Mouse (Mus musculus): ENCODE data around the gene Tenm3. TPM values are rescaled to one million over a fixed set of nuclear protein-coding genes. Genes with fewer than 3 reads are reported as not detected.

The Tenm3 gene
- polyA plus RNA-seq, 1 experiment from 2014 or later = 49.8 TPM

- H3K36me3 ChIP-seq (ENCODE audit: control insufficient read depth, insufficient read depth, low read length) = no peaks in the 10 kb centered on the region
- ATAC-seq (ENCODE audit: low FRiP score) = no peak
- no peak overlapping the region for H3K4me2 ChIP-seq (replicated peaks; ENCODE audit: low read depth, low read length)
- DNase-seq (ENCODE audit: low spot score) = no peak
- no peak overlapping the region for H3K27ac ChIP-seq (ENCODE audit: low read depth, low read length)
- H3K9ac ChIP-seq (ENCODE audit: low read depth, low read length) = no peak overlapping the region
- no peak overlapping the region for H3K4me3 ChIP-seq (ENCODE audit: low read depth, low read length)
- 89% methylated on average over 10 of the region's 10 CpGs for WGBS
- no peaks in the 10 kb centered on the region for H3K9me3 ChIP-seq (ENCODE audit: control insufficient read depth, low read length)
- no peaks in the 10 kb centered on the region; the same call in 1 of the 2 replicates for H3K4me1 ChIP-seq (replicated peaks; ENCODE audit: control insufficient read depth, insufficient read depth, low read length)
- no peaks in the 10 kb centered on the region for H3K27me3 ChIP-seq (ENCODE audit: control insufficient read depth, insufficient read depth, low read length)
These were observed 231.7 kb downstream of the Tenm3 start for GRCm38 (mm10) chr8:48611934-48612512.

GRCm38 (mm10) chr8:48611126-48611525 is 232.6 kb downstream of the Tenm3 start:
- DNase-seq (ENCODE audit: low spot score) (peak; percentile 35), ATAC-seq (ENCODE audit: low FRiP score) (peak; percentile 53)
- Histone ChIP-seq H3K9ac (ENCODE audit: low read depth, low read length) (no peak overlapping the region), H3K4me1 (replicated peaks; ENCODE audit: control insufficient read depth, insufficient read depth, low read length) (no peaks in the 10 kb centered on the region; the same call in 1 of the 2 replicates), H3K4me3 (ENCODE audit: low read depth, low read length) (no peak overlapping the region), H3K36me3 (ENCODE audit: control insufficient read depth, insufficient read depth, low read length) (no peaks in the 10 kb centered on the region), H3K27me3 (ENCODE audit: control insufficient read depth, insufficient read depth, low read length) (no peaks in the 10 kb centered on the region), H3K27ac (ENCODE audit: low read depth, low read length) (no peak overlapping the region), H3K9me3 (ENCODE audit: control insufficient read depth, low read length) (no peaks in the 10 kb centered on the region), H3K4me2 (replicated peaks; ENCODE audit: low read depth, low read length) (no peak overlapping the region)
- WGBS = 55% methylated on average over 12 of the region's 12 CpGs

GRCm38 (mm10) chr8:48610316-48610715 is 233.4 kb downstream of the Tenm3 start:
- Histone ChIP-seq H3K9me3 (ENCODE audit: control insufficient read depth, low read length) (no peaks in the 10 kb centered on the region), H3K27ac (ENCODE audit: low read depth, low read length) (no peak overlapping the region), H3K27me3 (ENCODE audit: control insufficient read depth, insufficient read depth, low read length) (no peaks in the 10 kb centered on the region), H3K4me3 (ENCODE audit: low read depth, low read length) (no peak overlapping the region), H3K36me3 (ENCODE audit: control insufficient read depth, insufficient read depth, low read length) (no peaks in the 10 kb centered on the region), H3K4me2 (replicated peaks; ENCODE audit: low read depth, low read length) (no peak overlapping the region), H3K9ac (ENCODE audit: low read depth, low read length) (no peak overlapping the region), H3K4me1 (replicated peaks; ENCODE audit: control insufficient read depth, insufficient read depth, low read length) (no peaks in the 10 kb centered on the region; the same call in 1 of the 2 replicates)
- ATAC-seq (ENCODE audit: low FRiP score) (peak; percentile 60), DNase-seq (ENCODE audit: low spot score) (no peak)
- WGBS = 71% methylated on average over 6 of the region's 6 CpGs

- no peaks in the 10 kb centered on the region for H3K9me3 ChIP-seq (ENCODE audit: control insufficient read depth, low read length)
- H3K36me3 ChIP-seq (ENCODE audit: control insufficient read depth, insufficient read depth, low read length) = no peaks in the 10 kb centered on the region
- no peak overlapping the region for H3K27ac ChIP-seq (ENCODE audit: low read depth, low read length)
- no peak overlapping the region for H3K4me2 ChIP-seq (replicated peaks; ENCODE audit: low read depth, low read length)
- no peak for DNase-seq (ENCODE audit: low spot score)
- no peak overlapping the region for H3K9ac ChIP-seq (ENCODE audit: low read depth, low read length)
- ATAC-seq (ENCODE audit: low FRiP score) = no peak
- no peaks in the 10 kb centered on the region for H3K4me1 ChIP-seq (replicated peaks; ENCODE audit: control insufficient read depth, insufficient read depth, low read length)
- H3K27me3 ChIP-seq (ENCODE audit: control insufficient read depth, insufficient read depth, low read length) = no peaks in the 10 kb centered on the region
- WGBS = 89% methylated on average over 4 of the region's 4 CpGs
- H3K4me3 ChIP-seq (ENCODE audit: low read depth, low read length) = no peak overlapping the region
These were observed 234.1 kb downstream of the Tenm3 start for GRCm38 (mm10) chr8:48609684-48610083.

GRCm38 (mm10) chr8:48604190-48604897 is 239.4 kb downstream of the Tenm3 start:
- no peak overlapping the region for H3K27ac ChIP-seq (ENCODE audit: low read depth, low read length)
- no peak overlapping the region for H3K4me2 ChIP-seq (replicated peaks; ENCODE audit: low read depth, low read length)
- DNase-seq (ENCODE audit: low spot score) = no peak
- no peak overlapping the region for H3K4me3 ChIP-seq (ENCODE audit: low read depth, low read length)
- H3K27me3 ChIP-seq (ENCODE audit: control insufficient read depth, insufficient read depth, low read length) = no peaks in the 10 kb centered on the region
- no peaks in the 10 kb centered on the region for H3K4me1 ChIP-seq (replicated peaks; ENCODE audit: control insufficient read depth, insufficient read depth, low read length)
- no peaks in the 10 kb centered on the region for H3K9me3 ChIP-seq (ENCODE audit: control insufficient read depth, low read length)
- no peaks in the 10 kb centered on the region for H3K36me3 ChIP-seq (ENCODE audit: control insufficient read depth, insufficient read depth, low read length)
- WGBS = 88% methylated on average over 10 of the region's 10 CpGs
- ATAC-seq (ENCODE audit: low FRiP score) = no peak
- H3K9ac ChIP-seq (ENCODE audit: low read depth, low read length) = no peak overlapping the region

- Histone ChIP-seq H3K27ac (ENCODE audit: low read depth, low read length) (no peak overlapping the region), H3K4me2 (replicated peaks; ENCODE audit: low read depth, low read length) (no peak overlapping the region), H3K9me3 (ENCODE audit: control insufficient read depth, low read length) (no peaks in the 10 kb centered on the region), H3K4me1 (replicated peaks; ENCODE audit: control insufficient read depth, insufficient read depth, low read length) (no peaks in the 10 kb centered on the region), H3K4me3 (ENCODE audit: low read depth, low read length) (no peak overlapping the region), H3K9ac (ENCODE audit: low read depth, low read length) (no peak overlapping the region), H3K27me3 (ENCODE audit: control insufficient read depth, insufficient read depth, low read length) (no peaks in the 10 kb centered on the region), H3K36me3 (ENCODE audit: control insufficient read depth, insufficient read depth, low read length) (no peaks in the 10 kb centered on the region)
- ATAC-seq (ENCODE audit: low FRiP score) (no peak), DNase-seq (ENCODE audit: low spot score) (no peak)
- WGBS = 83% methylated on average over 15 of the region's 15 CpGs
These were observed 240.4 kb downstream of the Tenm3 start for GRCm38 (mm10) chr8:48603165-48603840.

GRCm38 (mm10) chr8:48601621-48602020 is 242.1 kb downstream of the Tenm3 start:
- Histone ChIP-seq H3K4me2 (replicated peaks; ENCODE audit: low read depth, low read length) (no peak overlapping the region), H3K4me1 (replicated peaks; ENCODE audit: control insufficient read depth, insufficient read depth, low read length) (no peaks in the 10 kb centered on the region), H3K27me3 (ENCODE audit: control insufficient read depth, insufficient read depth, low read length) (no peaks in the 10 kb centered on the region), H3K36me3 (ENCODE audit: control insufficient read depth, insufficient read depth, low read length) (no peaks in the 10 kb centered on the region), H3K27ac (ENCODE audit: low read depth, low read length) (no peak overlapping the region), H3K9ac (ENCODE audit: low read depth, low read length) (no peak overlapping the region), H3K4me3 (ENCODE audit: low read depth, low read length) (no peak overlapping the region), H3K9me3 (ENCODE audit: control insufficient read depth, low read length) (no peaks in the 10 kb centered on the region)
- ATAC-seq (ENCODE audit: low FRiP score) (no peak), DNase-seq (ENCODE audit: low spot score) (no peak)
- 90% methylated on average over 4 of the region's 4 CpGs for WGBS

- ATAC-seq (ENCODE audit: low FRiP score) (no peak), DNase-seq (ENCODE audit: low spot score) (no peak)
- H3K27ac ChIP-seq (ENCODE audit: low read depth, low read length) = peak overlapping the region; percentile 33; the same call in 1 of the 2 replicates
- H3K4me3 ChIP-seq (ENCODE audit: low read depth, low read length) = no peak overlapping the region
- WGBS = 67% methylated on average over 4 of the region's 4 CpGs
- H3K4me2 ChIP-seq (replicated peaks; ENCODE audit: low read depth, low read length) = no peak overlapping the region
- H3K4me1 ChIP-seq (replicated peaks; ENCODE audit: control insufficient read depth, insufficient read depth, low read length) = no peaks in the 10 kb centered on the region
- H3K27me3 ChIP-seq (ENCODE audit: control insufficient read depth, insufficient read depth, low read length) = no peaks in the 10 kb centered on the region
- no peaks in the 10 kb centered on the region for H3K36me3 ChIP-seq (ENCODE audit: control insufficient read depth, insufficient read depth, low read length)
- no peak overlapping the region for H3K9ac ChIP-seq (ENCODE audit: low read depth, low read length)
- H3K9me3 ChIP-seq (ENCODE audit: control insufficient read depth, low read length) = no peaks in the 10 kb centered on the region
These were observed 244.7 kb downstream of the Tenm3 start for GRCm38 (mm10) chr8:48599028-48599427.

All from hindbrain, embryonic 11.5 days (tissue).